Comparison of ENCODE assay signal across 23 mouse cellular contexts in the genomic region with DNA sequence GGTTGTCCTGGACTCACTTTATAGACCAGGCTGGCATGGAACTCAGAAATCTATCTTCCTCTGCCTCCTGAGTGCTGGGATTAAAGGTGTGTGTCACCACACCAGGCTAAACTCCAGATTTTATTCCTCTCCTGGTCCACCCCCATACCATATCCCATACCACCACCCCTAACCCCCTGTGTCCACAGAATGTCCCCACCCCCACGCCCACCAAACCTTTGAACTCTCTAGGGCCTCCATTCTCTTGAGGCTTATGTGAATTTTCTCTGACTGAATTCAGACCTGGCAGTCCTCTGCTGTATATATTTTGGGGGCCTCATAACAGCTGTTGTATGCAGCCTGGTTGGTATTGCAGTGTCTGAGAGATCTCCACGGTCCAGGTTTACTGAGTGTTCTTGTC. TPM values are rescaled to one million over a fixed set of nuclear protein-coding genes. Genes with fewer than 3 reads are reported as not detected.
"Had no signal": no experiment of that assay in that cellular context is flagged by ENCODE, and none has a peak within 500 bp of the region (broad histone marks: within the 10 kb centered on the region; RNA-seq: fewer than 3 reads in every experiment).

No protein-coding gene starts in this region.

RNA-seq across cellular contexts. Expression of gene Gm5799, which starts 5.2 kb away (rescaled TPM):
- total RNA-seq: layer of hippocampus, adult 8-10 months; layer of hippocampus, postnatal 10 days; layer of hippocampus, postnatal 36 days; liver, adult 2 months; megakaryocyte progenitor cell, adult 5-6 weeks; megakaryocyte-erythroid progenitor cell, adult 5-6 weeks; midbrain, postnatal 0 days had no signal
- polyA plus RNA-seq: intestine, embryonic 16.5 days; kidney, embryonic 16.5 days; limb, embryonic 11.5 days; limb, embryonic 14.5 days; liver, adult 2 months; liver, embryonic 13.5 days; liver, embryonic 16.5 days; lung, adult 2 months; lung, embryonic 16.5 days; midbrain, embryonic 11.5 days; midbrain, embryonic 14.5 days; midbrain, postnatal 0 days; neural tube, embryonic 11.5 days; neural tube, embryonic 14.5 days; stomach, embryonic 15.5 days had no signal

RNA-seq across cellular contexts. Expression of gene Gm17654, which starts 40.8 kb away (rescaled TPM):
- total RNA-seq: layer of hippocampus, adult 8-10 months; layer of hippocampus, postnatal 10 days; layer of hippocampus, postnatal 36 days; left cerebral cortex, adult 2 months; left cerebral cortex, postnatal 10 days; left cerebral cortex, postnatal 36 days; liver, adult 2 months; megakaryocyte progenitor cell, adult 5-6 weeks; megakaryocyte-erythroid progenitor cell, adult 5-6 weeks; midbrain, postnatal 0 days had no signal
- polyA plus RNA-seq: intestine, embryonic 16.5 days; kidney, embryonic 16.5 days; limb, embryonic 11.5 days; limb, embryonic 14.5 days; liver, adult 2 months; liver, embryonic 13.5 days; liver, embryonic 16.5 days; lung, adult 2 months; lung, embryonic 16.5 days; midbrain, embryonic 11.5 days; midbrain, embryonic 14.5 days; neural tube, embryonic 11.5 days; neural tube, embryonic 14.5 days; stomach, embryonic 15.5 days had no signal
